Mouse (Mus musculus): ENCODE measurements around the gene Pias1.

GRCm38 (mm10) chr9:62843356-62844024 is 144.2 kb downstream of the Pias1 start:
- TF ChIP-seq MAX (IDR thresholded peaks at IDR 0.05; ENCODE audit: low read depth) (no peak), E2F4 (IDR thresholded peaks at IDR 0.05; ENCODE audit: insufficient read depth) (no peak), POLR2A (IDR thresholded peaks at IDR 0.05; ENCODE audit: insufficient read length, low read depth) (no peak), CEBPB (IDR thresholded peaks at IDR 0.05; ENCODE audit: insufficient read depth, poor library complexity, severe bottlenecking) (no peak), USF1 (IDR thresholded peaks at IDR 0.05; ENCODE audit: low read depth) (no peak), MYOG (IDR thresholded peaks at IDR 0.05; ENCODE audit: control insufficient read depth in 1 of 3, insufficient read depth in 1 of 3, insufficient read length in 2 of 3, low read depth in 2 of 3) (no peak), POLR2AphosphoS2 (IDR thresholded peaks at IDR 0.05; ENCODE audit: insufficient read length, low read depth) (no peak)
